Mouse (Mus musculus): ENCODE data around the gene Gm16485.

Gm16485 gene

DNA sequence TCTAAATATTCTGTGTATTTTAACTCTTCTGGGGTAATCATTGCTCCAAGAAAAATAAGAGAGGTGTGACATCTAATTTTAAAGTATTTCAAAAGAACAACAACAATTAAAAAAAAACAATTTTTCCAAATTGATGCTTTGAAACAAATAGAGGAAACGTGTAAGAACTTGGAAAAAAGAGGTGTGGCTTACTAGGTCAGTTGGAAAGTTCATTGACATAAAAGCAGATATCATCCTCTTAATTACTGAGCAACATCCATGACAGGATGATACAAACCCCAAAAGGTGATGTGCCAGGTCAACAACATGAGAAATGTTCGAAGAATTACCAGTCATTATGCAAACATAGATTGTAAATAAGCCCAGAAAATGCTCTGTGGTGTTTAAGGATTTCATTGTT lies at the start of gene Gm16485:
Gm16485 (plus strand) TSS at position 301 of the 400 bp plus-strand sequence.
- in situ Hi-C loops (cut with MboI; ENCODE audit: low pct_unique_long_range_greater_than_20kb in 1 of 2, low sequenced_read_pairs in 2 of 2, unreplicated experiment in 1 of 2) = no loop called here

DNA sequence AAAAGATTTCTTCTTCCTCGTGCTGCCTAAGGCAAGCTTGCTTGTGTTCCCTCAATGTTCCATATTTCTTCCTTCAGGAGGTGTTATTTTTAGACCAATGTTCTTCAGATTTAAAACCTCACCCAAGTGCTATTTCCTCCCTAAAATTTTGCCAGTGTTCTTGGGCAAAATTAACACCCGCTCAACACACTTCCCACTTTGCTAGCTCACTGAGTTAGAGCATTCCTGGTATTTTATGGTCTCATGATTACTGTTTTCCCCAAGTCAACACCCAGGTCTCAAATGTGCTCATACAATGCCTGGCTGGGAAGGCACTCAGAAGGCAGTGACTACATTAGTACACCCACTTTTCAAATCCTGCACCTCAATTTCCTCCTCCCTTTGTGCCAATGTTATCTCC lies 44.0 kb upstream of the Gm16485 start:
- in situ Hi-C loops (cut with MboI; ENCODE audit: low pct_unique_long_range_greater_than_20kb in 1 of 2, low sequenced_read_pairs in 2 of 2, unreplicated experiment in 1 of 2) = no loop called here

DNA sequence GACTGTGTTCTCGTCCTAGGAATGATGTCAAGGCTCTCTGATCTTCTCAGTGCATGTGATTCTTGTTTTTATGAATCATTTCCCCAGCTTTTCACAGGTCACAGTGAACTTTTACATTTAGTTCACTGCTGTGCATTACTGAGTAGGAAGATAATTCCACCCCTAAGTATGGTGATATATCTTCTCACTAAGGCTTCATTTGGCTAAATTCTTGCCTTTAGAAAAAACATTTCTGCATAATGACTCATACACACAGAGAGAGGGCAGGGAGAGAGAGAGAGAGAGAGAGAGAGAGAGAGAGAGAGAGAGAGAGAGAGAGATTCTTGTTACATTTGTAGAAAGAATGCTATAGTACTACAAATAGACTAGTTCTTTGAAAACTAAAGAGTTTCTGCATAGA lies 33.8 kb upstream of the Gm16485 start:
- in situ Hi-C loops (cut with MboI; ENCODE audit: low pct_unique_long_range_greater_than_20kb in 1 of 2, low sequenced_read_pairs in 2 of 2, unreplicated experiment in 1 of 2) = no loop called here

DNA sequence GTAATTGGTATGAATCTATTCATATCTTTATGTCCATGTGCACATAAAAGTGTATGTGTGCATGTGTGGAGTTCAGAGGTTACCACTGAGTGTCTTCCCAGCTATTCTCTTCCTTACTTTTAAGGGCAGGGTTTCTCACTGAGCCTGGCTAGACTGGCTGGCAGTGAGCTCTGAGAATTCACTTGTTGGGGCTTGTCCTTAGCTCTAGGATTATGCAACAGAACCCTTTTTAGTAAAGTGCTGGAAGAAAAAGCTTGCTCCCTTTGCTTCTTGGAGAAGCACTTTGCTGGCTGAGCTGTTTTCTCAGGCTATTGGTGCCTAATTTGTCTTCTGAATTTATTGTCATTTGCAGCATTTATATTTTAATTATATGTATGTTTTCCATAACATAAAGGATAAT lies 18.3 kb upstream of the Gm16485 start:
- in situ Hi-C loops (cut with MboI; ENCODE audit: low pct_unique_long_range_greater_than_20kb in 1 of 2, low sequenced_read_pairs in 2 of 2, unreplicated experiment in 1 of 2) = no loop called here

DNA sequence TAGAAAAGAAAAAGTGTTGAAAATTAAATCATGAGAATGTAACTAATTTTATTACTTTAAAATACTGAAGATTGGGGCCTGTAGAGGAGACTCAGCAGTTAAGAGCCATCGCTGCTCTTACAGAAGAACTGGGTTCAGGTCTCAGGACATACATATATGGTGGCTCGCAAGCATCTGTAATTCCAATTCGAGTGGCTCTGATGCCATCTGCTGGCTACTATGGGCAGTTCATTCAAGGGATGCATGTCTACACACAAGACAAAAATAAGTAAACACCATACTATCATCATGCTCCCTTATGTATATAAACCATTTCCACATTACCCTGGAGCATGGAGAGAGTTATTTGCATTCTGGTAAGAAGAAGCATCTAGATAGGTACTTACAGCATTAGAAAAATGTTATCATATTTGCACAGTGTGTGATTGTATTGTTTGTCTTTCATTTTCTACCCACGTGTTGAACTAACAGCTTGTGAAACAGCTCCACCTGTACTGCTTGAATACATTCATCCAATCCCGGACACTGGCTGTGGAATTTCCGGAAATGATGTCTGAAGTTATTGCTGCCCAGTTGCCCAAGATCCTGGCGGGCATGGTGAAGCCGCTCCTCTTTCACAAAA lies 7.0 kb upstream of the Gm16485 start:
- in situ Hi-C loops (cut with MboI; ENCODE audit: low pct_unique_long_range_greater_than_20kb in 1 of 2, low sequenced_read_pairs in 2 of 2, unreplicated experiment in 1 of 2) = loop anchor here (5.0 to 10.0 kb wide), 2 partner anchors 262 to 270 kb away; no protein-coding TSS in a partner anchor

DNA sequence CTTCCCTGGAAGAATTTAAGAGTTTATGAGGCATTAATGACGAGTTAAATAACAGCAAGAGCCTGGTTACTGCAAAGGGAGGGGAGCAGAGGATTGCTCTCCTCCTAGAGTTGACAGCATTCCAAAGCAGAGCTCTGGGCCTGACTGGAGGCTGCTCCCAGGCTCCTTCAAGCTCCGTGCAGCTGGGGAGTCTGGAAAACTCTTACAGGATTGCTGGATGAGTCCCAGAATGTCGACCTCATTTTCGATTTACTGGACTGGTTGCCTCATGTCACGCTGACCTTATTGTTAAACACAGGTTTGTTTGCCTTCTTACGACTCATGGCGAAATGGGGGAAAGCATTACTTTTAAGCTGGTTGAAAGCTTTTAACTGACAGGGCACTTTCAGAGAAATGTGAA lies 1.4 kb upstream of the Gm16485 start:
- in situ Hi-C loops (cut with MboI; ENCODE audit: low pct_unique_long_range_greater_than_20kb in 1 of 2, low sequenced_read_pairs in 2 of 2, unreplicated experiment in 1 of 2) = no loop called here

DNA sequence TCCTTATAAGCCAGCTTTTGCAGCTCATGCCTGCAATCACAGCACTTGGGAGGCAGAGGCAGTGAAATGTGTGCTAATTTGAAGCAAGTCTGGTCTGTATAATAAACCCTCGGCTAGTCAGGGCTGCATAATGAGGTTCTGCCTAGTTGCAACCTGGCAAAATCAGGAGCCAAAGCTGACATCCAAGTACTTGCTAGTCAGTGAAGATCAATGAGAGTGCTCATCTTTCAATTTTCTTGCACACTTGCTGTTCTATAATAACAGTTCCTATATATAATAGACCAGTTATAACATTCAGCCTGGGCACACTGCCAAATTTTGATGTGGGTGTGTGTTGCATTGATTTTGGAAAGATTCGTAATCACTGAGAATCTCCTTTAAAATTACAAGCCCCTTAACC lies 6.2 kb downstream of the Gm16485 start:
- in situ Hi-C loops (cut with MboI; ENCODE audit: low pct_unique_long_range_greater_than_20kb in 1 of 2, low sequenced_read_pairs in 2 of 2, unreplicated experiment in 1 of 2) = no loop called here

DNA sequence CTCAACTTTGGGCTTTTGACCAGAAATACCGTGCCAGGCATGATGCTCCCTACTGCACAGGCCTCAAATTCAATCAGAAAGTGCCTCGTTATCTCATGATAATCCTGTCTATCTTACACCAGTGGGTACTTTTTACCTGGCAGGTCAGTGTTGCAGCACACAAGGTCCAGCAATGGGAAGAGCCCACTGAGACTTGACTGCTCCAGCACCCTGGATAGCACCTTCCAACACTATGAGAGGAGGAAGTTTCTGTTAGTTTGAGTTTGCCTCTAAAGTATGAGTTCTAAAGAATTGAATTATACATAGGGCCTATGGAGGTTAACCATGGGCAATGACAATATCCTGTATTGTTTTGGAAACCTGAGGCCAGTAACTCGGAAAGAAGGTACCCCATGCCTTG lies 10.7 kb downstream of the Gm16485 start:
- in situ Hi-C loops (cut with MboI; ENCODE audit: low pct_unique_long_range_greater_than_20kb in 1 of 2, low sequenced_read_pairs in 2 of 2, unreplicated experiment in 1 of 2) = no loop called here

DNA sequence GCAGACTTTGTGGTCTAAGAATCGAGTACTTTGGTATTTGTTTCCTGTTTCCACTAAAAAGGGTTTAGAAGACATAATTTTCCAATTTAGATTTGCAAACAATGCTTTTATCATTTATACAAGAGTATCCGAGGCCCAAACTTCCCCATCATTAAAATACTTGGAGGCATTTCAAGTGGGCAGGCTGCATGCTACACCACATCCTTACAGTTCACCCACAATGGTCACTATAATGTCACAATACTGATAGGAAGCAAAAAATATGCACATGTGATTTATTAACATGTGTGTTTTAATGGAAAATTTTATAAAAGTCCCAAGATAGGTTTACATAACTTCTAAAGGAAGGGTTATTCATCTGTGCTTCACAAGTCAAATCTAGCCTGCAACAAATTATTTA lies 24.9 kb downstream of the Gm16485 start:
- in situ Hi-C loops (cut with MboI; ENCODE audit: low pct_unique_long_range_greater_than_20kb in 1 of 2, low sequenced_read_pairs in 2 of 2, unreplicated experiment in 1 of 2) = no loop called here

DNA sequence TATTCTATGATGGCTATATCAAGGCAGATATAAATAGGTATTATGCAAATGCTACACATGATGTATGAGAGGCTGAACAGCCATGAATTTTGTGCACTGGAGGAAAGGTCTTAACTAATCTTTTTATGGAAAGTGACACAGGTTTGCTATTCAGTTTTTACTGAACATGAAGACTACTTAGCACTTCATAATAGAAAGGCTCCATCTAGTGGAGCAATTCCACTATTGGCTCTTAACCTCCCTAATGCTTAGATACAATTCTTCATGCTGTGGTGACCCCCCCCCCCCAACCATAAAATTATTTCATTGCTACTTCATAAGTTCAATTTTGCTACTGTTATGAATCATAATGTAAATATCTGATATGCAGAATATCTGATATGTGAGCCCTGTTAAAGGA lies 29.6 kb downstream of the Gm16485 start:
- in situ Hi-C loops (cut with MboI; ENCODE audit: low pct_unique_long_range_greater_than_20kb in 1 of 2, low sequenced_read_pairs in 2 of 2, unreplicated experiment in 1 of 2) = no loop called here

DNA sequence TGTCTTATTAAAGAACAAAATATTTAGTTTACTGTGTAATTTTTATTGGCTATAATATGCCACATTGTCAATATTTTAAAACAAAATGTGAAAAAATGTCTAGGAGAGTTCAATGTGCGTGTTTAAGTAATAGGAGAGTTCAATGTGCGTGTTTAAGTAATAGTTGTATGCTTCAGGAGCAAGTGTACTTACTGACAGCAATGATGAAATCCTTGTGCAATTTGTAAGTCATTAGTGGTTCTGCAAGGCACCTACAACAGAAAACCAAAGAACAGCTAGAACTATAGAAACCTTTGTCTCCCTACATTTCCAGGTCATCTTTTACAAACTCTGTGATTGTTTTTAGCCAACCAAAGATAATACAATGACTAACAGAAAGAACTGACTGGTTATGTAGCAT lies 43.5 kb downstream of the Gm16485 start:
- in situ Hi-C loops (cut with MboI; ENCODE audit: low pct_unique_long_range_greater_than_20kb in 1 of 2, low sequenced_read_pairs in 2 of 2, unreplicated experiment in 1 of 2) = no loop called here
